Mouse (Mus musculus) right cerebral cortex, postnatal 4 days (tissue): ENCODE data around the gene Apopt1.

Experiments
- DNase-seq: peaks from one replicate; pipeline ENCODE4 v3.0.0-alpha.2; 2022

Apopt1 gene

DNA sequence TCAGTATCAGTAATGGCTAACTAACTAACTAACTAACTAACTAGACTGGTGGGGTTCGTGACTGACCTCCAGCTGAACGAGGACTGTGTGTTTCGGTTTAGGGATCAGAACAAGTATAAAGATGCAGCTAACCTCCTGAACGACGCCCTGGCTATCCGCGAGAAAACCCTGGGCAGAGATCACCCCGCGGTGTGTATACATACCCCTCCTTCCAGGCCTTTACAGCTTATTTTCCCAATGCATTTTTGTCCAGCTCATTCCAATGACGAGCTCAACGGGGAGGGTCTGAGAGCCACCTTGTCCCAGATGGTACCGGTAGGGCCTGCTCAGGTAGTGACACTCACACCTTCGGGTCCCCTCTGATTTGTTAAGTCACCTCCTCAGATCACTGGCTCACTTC lies 64.9 kb downstream of the Apopt1 start:
- DNase-seq = no peak

DNA sequence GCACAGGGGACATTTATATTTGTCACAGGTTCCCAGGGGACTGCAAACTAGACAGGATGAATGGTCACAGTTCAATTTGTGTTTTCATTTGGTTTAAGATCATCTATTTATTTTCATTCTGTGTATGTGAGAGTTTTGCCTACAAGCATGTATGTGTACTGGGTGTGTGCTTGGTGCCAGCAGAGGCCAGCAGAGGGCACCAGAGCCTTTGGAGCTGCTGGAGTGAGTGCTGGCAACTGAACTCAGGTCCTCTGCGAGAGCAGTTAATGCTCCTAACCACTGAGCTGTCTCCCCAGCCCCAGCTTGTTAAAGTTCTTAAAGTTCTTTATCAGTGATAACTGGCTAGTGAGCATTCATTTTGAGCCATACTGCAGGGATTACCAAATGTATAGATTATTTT lies 66.5 kb downstream of the Apopt1 start:
- DNase-seq = no peak

DNA sequence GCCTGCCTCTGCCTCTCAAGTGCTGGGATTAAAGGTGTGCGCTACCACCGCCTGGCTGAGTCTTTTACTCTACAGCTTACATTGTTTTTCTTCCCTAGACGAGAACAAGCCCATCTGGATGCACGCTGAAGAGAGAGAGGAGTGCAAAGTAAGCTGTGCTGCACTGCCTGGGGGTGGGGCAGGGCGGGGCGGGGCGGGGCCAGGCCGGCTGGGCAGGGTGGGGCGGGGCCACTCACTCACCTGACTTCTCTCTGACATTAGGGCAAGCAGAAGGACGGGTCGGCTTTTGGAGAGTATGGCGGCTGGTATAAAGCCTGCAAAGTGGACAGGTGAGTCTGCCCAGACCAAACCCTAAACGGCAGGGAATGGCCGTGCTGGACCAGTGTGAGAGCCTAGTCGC lies 72.1 kb downstream of the Apopt1 start:
- DNase-seq = no peak

DNA sequence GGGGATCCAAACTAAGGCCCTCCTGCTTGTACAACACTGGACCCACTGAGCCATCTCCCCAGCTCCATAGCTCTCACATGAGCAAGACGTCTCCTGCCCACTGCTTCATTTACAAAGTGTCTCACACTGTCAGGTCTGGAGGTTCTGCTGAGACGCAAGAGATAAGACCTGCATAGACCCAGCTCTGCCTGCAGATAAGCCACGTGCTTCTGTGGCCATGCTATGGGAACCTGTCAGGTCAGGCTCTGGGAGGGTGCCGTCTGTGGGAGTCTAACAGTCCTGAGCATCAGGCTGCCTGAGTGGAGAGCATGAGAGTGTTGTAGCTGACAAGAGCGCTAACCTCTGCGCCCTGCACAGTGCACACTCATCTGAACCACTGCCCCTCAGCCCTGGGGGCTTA lies 74.0 kb downstream of the Apopt1 start:
- no peak for DNase-seq

DNA sequence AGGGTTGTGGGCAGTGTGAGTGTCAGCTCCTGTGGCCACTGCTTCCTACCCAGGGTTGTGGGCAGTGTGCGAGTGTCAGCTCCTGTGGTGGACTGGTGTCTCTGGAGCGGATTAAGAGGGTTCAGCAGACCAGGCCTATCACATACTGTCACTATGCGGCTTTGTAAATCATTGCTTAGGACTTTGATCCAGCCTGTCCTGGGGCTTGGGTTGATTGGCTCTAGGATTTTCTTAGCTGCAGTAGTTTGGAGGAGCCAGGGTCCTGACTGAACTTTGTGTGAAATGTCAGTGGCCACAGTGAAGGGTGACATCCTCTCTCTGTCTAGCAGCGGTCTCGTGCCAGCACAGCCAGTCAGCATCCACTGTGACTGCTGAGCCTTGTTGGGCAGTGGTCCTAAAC lies 77.0 kb downstream of the Apopt1 start:
- no peak for DNase-seq

DNA sequence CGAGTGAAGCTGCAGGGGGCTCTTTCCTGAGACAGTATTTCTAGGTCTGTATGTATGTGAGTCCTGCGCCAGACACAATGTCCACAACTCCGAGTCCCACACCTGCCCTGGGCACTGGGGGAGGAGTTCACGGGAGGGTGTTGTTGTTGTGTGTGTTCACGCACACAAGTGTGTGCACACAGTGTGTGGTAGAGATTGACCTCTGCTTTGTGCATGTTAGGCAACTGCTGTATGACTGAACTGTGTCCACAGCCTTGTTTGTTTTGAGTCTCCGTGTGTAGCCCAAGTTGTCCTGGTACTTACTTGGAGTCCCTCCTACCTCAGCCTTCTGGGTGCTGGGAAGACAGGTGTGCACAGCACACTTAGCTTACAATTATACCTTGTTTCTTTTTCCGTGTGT lies 77.6 kb downstream of the Apopt1 start:
- DNase-seq = no peak

DNA sequence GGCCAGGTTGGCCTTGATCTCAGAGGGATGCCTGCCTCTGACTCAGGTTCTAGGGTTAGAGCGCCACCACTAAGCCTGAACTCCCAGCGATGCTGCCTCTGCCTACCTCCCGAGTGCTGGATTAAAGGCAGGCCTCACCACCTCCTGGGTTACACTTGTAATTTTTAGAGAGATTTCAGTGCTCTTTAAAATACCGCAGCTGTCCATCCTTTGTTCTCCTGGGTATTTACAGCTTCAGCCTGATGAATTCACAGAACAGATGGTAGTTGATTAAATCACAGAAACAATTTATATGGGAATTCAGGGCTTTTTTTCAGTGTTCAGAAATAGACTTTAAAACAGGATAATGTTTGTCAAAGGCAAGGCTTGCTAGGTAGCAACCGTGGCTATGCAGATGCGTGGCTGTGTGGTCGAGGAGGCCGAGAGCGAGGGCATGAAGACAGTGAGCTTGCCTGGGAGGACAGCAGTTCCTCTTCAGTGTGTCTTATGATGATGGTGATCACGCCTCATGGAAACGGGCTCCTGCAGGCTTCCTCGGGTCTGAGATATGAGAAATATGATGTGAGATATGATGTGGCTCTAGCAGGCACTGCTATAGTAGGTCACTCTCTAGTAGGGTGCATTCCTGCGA lies 78.5 kb downstream of the Apopt1 start:
- DNase-seq = no peak

DNA sequence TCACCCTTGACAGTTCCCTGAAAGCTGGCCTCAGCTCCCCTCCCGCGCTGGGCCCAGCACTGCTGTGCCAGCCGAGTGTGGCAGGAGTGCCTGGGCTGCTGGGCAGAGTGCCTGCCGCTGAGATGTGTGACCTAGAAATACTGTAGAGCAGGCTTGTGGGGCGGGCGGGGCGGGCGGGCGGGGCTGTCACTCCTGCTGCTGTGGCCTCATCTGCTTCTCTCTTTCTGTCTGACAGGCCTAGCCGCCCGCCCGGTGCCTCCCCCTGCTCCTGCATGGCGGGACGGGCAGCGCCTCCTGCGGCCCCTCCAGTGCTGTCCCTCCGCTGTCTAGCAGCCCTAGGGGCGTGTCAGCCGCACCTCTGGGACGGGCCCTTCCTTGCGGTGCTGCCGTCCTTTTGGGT lies 81.0 kb downstream of the Apopt1 start:
- DNase-seq = no peak

DNA sequence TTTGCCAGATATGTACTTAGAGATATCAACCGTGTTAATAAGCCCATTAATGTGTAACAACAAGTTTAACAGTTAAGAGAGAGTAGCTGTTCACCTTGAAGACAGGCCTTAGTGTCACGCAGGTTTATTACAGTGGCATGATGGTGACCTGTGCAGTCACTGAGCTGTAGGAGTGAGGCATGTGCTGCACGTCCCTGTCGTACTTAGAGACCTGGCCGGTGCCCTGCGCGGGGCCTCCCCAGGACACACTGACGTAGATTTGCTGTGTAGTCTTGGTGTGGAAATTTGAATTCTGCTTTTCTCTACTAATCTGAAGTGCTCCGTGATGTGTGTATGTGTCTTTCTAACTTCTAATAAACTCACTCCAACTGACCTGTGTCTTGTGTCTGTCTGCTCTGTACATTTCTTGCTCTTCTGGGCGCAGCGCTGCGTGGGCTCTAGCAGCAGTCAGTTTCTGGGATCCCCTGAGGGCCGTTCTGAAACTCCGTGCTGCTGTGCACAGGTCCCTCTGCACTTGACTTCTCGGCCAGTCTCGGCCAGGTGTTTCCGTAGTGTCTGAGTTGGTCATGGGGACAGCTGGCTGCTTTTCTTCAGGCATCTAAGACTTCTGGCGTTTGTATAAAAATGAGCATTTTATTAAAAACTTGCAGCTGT lies 81.6 kb downstream of the Apopt1 start:
- DNase-seq = no peak

DNA sequence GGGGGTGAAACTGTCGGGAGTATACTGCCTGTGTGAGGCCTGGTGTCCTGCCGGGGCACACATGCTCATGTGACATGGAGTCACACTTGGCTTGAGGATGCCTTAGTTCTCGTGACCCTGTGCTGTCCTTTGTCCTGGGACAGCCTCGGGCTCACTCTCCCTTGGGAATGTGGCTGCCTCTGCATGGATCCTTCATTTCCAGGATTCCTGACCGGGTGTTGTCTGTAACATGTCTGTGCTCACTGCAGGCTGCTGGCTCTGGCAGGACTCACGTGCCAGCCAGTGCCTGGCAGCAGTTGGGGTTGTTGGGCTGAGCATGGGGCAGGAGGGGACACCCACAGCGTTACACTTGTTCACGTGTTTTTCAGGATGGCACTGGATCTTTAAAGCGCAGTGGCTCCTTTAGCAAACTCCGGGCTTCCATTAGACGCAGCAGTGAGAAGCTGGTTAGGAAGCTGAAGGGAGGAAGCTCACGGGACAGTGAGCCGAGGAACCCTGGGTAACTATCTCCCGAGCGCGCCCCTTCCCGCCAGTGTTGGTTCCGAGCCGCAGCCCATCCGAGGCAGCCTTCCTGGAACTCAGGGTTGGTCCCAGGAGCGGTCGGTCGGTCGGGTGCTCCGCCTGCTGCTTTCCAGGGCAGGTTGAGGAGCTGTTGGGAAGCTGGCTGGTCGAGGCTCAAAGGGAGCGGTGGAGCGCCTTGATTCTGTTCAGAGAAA lies 82.3 kb downstream of the Apopt1 start:
- no peak for DNase-seq

DNA sequence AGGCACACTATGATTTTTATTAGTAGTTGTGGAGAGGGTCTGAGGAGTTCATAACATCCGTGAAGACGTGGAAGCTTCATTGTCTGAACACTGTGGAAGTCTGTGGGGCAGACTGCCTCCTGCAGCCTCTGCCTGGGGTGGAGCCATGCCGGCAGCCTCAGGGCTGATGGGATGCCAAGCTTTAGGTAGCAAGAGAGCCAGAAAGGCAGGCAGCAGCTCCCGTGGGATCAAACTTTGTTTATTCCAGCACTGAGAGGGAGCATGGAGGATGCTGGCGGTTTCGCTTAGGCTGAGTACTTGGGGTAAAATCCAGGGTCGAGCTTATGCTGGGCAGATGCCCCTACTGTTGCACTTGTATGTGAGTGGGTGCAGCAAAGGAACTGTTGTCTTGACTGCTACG lies 84.2 kb downstream of the Apopt1 start:
- DNase-seq = no peak

DNA sequence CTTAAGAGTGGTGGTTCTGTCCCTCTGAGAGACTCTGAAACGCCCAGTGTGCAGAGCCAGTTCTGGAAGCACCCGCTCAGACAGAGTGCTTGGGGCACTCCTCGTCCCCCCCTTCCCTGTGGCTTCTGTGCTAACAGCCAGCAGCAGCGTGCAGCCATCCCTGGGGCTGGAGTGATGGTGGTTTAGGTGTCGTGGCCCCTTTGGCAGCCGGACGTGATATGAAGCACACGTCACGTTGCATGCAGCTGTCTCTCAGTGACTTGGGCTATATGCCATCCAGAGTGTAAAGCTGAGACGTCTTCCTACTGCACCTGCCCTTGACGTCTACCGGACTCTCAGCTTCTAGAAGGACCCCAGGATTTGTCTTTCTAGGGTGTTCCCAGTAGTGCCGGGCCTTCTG lies 85.4 kb downstream of the Apopt1 start:
- no peak for DNase-seq

DNA sequence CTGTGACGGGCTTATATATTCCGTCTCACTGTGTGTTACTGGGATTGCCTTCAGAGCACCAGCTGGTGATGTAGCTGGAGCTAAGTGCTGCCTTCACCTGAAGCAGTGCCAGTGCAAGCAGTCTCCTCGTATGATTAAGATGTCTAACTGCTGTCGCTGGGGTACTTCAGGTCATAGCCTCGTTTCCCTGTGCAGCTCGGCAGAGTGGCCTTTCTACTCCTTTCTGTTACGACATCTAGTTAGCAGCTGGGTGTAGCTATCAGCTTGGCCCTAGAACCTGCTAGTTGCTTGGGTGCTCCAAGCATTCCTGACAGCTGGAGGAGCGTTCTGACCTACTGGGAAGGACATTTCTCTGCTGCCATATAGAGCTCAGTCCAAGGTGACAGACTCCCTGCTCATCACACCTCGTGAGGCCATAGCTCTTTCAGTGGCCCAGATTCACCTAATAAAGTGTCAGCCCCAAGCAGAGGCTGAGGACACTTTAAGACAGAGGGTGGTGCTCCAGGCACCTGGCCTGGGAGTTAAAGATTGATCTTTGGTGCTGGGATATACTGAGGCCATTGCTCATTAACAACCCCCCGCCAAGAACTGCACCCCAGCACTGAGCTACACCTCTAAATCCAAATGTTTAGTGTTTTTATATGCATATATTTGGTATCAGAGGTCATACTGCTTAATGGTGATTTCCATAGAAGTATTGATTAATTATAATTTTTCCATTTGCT lies 87.6 kb downstream of the Apopt1 start:
- no peak for DNase-seq

DNA sequence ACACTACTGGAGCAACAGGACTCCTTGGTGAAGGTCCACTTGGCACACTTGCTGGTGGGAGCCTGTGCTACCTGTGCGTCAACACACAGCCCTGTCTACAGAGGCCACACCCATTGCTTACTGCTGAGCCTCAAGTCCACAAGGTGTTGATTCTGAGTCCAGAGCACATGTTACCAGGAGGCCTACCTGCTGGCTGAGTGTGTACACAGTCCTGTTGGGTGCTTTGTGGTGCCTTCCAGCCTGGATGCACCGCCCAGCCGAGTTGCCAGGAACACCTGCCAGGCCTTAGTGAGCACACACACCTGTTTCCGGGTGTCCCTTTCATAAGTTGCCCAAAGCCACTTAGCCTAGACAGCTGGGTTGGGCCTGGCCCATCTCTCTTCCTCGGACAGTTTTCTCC lies 90.5 kb downstream of the Apopt1 start:
- no peak for DNase-seq
